Mouse (Mus musculus) thymus, adult 2 months (tissue): ENCODE measurements around the gene Scmh1.

Source experiments
- CTCF ChIP-seq: fragments of 200-500 bp; IDR thresholded peaks from 2 replicates; pipeline ENCODE4 v1.5.1; 2012; ENCODE audit warnings: mild to moderate bottlenecking, control low read depth, low read length, moderate library complexity, borderline replicate concordance; ENCODE audit not compliant: control insufficient read depth, poor library complexity, insufficient read depth; ENCODE audit errors: extremely low read depth
- POLR2A ChIP-seq: fragments of 200-500 bp; IDR thresholded peaks from 2 replicates; pipeline ENCODE4 v1.6.1; 2012; ENCODE audit warnings: mild to moderate bottlenecking, low read length, control low read depth, moderate library complexity; ENCODE audit not compliant: control insufficient read depth, poor library complexity, insufficient read depth; ENCODE audit errors: extremely low read depth

GRCm38 (mm10) chr4:120405144-120405805, at the start of gene Scmh1:
- no peak for TF ChIP-seq POLR2A
- no peak for TF ChIP-seq CTCF
